Mouse (Mus musculus) layer of hippocampus, adult 8-10 months (tissue): ENCODE results near the gene Vangl2. TPM values are rescaled to one million over a fixed set of nuclear protein-coding genes. Genes with fewer than 3 reads are reported as not detected.

Experiments used
- DNase-seq, 2 experiments: peaks; one replicate each; pipeline ENCODE4 v3.0.0; 2022; ENCODE audit warnings: low spot score in 2 of 2
- total RNA-seq, 4 experiments: library from RNA; stranded (reverse); gene quantifications; 2 replicates each; pipeline ENCODE4 v1.2.4; 2022

Vangl2 gene
- total RNA-seq: 10 to 100 TPM; 11.1 to 16.9 (median 14.8) TPM

DNA sequence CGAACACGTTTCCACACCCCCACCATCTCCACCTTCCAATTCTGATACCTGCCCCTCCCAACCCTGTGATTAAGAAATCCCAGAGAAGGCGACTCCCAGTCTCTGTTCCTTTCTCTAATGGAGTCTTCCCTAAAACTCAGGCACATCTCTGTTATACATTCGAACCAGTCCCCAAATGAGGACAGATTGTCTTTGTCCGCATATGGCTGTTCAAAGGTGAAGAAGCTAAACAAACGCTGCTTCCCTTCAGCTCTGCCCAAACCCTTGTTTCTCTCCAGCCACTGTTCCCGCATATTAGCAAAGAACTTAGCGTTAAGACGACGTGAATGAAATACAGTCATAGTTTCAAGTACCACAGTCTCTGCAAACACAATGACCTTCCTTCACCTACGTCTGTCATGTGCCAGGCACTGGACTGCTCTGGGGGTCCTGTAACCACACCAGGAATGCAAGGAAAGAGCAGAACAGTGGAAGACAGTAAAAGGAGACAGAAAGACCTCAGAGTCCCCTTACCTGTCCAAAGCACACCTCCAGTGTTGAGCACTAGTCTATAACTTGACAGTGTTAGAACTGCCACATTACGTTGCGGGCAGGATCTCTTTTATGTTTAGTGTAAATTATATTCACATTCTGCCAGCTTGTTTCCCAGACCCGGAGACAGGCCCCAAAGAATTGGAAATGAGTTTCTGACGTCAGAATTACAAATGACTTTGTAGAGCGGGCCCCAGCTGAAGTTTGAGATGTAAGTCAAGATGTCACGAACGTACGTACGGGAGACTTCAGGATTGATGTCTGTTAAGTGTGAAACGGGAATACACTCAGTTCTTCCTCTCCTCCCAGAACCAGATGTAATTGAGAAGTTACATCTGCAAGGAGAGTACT lies at the start of gene Vangl2:
Gene Vangl2, minus strand, starts transcription at position 51 of the 882 bp plus-strand sequence.
- DNase-seq: no peak

DNA sequence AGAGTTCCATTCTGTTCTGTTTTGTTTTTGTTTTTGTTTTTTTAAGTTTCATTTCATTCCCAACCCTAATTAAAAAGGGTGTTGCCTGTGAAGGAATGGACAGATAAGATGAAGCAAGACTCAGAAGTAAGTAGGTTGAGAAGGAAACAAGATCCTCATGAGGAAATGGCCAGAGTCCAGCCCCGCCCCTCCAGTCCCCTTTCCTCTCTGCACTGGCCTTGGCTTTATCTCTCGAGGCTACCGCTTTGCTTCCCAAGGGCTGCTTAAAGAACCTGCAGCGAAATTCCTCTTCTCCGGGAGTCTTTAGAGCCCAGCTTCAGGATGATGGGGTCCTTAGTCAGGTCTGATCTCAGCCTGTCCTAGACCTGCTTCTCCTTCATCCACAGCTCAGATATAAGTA lies 49.7 kb upstream of the Vangl2 start:
- no peak for DNase-seq

DNA sequence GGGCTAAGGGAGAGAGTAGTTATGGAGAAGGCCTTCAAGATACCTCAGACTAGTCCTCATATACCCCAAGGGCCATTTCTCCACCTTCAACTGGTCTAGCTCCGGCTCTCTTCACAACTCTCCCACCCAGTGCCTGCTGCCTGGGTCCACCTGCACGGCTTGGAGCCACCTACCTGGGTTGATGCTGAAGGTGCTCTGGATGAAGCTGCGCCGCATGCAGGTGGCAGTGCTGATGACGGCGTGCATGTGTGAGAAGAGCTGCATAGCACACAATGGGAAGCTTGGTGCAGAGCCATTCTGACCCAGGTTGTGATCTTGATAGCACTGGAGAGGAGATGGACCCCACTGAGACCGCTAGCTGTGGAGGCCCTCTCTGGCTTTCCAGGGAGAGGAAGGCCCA lies 44.4 kb upstream of the Vangl2 start:
- DNase-seq: no peak

DNA sequence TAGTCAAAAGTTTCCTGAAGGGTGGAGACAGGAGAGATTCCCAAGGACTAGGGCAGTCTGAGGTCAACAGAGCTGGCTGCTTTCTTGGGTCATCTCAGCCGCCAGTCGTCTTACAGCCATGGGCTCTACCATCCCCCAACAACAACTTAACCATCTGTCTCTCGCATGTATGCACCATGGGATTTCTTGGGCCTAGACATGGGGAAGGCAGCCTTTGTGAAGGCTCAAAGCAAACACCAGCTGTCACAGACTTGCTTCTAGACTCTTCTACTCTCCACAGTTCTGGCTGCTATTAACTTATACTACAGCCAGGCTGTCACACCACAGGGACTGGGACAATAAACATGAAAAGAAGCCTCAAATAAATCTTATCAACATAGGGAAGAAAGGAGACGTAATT lies 43.3 kb upstream of the Vangl2 start:
- no peak for DNase-seq

DNA sequence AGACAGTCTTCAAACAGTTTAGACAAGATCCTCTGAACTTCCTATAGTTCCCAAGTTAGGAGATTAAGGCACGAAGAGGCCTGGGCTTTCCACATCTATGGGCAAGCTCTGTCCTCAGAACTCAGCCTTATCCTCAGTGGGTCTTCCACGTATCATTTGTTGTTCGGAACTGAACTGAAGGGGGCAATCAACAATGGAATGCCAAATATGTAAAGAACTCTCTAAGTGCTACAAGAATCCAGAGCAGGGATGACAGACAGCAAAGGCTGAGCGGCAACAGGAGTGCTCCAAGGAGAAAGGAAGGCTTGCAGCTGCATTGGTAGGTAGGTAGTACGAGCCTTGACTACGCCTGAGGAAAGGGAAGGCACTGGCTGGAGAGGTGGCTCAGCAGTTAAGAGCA lies 42.0 kb upstream of the Vangl2 start:
- no peak for DNase-seq

DNA sequence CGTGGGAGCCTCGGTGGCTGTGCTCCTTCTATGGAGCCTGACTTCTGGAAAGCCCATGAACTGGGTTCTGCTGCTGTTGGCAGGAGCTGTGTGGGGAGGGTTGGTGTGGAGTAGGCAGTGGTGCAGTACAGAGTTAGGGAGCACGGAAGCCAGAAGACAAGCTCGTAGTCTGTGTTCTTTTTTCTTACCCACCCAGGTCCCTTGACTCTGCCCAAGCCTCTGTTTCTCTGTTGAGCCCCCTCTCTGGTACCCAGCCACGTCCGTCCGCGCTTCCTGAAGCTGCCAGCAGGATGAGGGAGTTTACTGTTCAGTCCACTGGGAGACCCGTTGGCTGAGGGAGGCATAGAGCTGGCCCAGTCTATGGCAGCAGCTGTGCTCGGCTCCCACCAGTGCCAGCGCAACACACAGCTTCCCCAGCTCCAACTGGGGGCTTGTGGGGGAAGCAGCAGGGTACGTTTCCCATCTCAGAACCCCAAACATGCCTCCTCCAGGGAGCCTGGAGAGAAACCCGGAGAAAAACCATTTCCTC lies 36.4 kb upstream of the Vangl2 start:
- DNase-seq: peak in 1 of 2 experiments; percentile 21

DNA sequence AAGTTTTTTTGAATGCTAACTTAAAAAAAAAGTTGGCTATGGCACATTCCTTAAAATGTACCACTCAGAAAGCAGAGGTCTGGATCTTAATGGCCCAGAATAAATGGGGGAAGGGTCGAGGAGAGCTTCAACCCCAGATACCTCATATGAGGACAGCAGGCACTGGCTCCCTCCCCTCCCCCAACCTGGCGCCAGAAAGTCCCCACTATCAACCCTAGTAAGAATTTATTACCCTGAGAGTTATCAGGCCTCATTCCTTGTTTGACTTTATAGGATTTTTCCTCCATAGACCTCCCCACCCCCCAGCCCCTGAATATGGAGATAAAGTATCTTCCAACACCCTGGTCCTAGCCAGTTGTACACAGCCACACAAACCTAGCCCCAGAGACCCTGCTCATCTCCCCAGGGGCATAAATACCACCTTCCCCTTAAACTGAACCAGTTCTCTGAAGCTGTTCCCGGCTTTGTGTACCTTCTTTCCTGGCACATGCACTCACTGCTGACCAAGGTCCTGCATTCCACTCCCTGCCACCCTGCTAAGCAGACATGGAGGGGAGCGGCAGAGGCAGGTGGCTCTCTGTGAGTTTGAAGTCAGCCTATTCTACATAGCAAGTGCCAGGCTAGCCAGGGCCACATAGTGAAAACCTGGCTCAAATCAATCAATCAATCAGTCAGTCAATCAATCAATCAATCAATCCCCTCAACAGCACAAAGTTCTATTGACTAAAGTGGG lies 35.2 kb upstream of the Vangl2 start:
- no peak for DNase-seq

DNA sequence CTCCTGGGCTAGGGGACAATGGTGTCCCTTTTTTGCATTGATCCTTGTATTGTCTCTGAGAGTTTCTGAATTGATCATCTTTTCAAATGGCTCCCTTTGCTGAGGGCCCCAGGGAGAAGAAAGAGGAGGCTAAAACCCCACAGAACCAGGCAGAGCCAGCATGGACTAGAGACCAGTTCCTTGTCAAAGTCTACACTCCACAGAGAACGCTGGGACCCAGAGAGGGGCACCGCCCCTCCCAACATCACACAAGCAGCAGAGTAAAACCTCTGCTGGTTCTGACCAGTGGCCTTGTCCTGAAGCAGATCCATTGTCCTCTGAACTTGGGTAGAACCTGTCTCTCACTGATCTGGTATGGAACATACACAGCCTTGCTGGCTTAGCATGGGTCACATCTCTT lies 33.9 kb upstream of the Vangl2 start:
- DNase-seq: no peak

DNA sequence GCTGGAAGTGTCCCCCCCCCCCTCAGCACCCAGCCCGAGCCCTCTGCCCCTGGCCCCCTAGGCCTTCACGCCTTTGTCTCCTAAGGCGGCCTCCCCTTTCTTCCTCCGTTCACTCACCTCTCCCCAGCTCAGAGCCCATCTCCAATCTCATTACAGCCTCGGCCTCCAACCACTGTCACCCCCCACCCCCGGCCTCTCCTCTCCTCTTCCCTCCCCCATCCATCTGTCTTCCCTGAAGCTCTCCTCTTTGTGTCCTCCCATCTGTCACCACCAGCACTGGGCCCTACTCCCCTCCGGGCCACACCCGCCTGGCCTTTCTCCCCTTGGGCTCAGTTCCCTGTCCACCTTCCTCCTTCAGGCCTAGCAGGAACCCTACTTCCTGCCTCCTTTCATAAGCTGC lies 33.0 kb upstream of the Vangl2 start:
- DNase-seq: no peak

DNA sequence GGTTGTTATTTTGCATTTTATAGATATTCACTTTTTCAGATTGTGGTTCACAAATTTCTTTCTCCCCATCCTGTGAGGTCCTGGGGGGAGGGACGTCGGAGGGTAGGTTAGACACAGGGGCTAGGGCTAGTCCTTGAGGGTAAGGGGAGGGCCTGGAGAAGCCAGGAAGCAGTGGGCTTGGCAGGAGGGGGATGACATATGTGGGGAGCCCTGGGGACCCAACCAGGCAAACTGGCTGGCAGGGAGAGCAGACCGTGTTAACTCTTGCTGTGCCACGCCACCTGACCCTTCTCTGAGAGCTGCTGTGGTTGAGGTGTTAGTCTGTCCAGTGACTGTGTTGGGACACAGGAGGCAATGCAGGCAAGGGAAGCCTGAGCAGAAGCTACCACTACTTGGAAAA lies 32.4 kb upstream of the Vangl2 start:
- no peak for DNase-seq

DNA sequence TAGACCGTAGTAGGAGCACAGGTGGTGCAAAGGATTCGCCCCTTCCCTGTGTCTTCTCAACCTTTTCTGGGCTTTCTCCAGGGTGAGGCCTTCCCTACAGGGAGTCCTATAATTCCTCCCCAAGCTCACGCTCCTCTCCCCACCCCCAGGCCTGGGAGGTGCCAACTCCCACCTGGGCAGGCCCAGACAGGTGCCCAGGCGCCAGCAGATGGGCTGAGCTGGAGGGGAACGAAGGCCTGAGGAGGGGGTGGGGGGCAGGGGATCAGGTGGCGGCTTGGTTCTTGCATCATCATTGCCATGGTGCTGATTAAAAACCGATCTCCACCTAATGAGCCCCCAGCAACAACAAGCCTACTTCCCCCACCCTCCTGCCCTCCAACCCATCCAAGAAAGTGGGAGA lies 30.6 kb upstream of the Vangl2 start:
- DNase-seq: no peak

DNA sequence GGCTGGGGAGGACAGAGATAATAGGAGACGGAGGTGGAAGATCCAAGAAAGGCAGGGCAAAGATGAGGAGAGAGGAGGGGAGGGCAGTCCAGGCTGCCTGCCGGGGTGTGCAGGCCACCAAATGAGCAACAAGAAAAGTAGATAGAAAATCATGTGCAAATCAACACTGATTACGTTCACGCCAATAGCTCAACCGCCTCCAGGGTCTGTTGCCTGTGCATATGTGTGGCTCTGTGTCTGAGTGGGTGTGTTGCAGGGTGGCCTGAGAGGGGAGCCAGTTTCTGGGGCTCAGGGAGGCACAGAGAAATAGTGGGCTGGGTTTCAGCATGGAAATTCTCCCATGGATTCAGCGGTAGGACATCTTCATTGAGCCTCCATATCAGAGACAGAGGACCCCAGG lies 30.1 kb upstream of the Vangl2 start:
- no peak for DNase-seq

DNA sequence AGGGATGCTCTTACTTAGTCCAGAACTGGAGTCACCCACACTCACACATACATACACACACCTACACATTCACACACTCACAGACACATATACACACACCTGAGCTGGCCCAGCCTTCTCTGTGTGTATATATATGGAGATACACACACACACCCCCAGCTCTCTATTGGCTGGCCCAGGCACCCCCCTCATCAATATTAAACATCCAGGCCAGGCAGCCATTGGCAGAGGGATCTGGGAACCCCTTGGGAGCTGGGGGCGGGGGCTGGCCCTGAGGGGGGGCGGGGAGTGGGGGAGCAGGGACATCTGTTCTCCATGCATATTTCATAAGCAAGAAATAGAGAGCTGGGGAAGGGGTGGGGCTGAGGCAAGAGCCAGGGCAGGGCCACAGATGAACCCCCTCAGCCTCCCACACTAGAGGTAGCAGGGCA lies 29.3 kb upstream of the Vangl2 start, which contains the start of gene Nhlh1:
Gene Nhlh1, minus strand, starts transcription at position 83 of the 431 bp plus-strand sequence.
- no peak for DNase-seq

DNA sequence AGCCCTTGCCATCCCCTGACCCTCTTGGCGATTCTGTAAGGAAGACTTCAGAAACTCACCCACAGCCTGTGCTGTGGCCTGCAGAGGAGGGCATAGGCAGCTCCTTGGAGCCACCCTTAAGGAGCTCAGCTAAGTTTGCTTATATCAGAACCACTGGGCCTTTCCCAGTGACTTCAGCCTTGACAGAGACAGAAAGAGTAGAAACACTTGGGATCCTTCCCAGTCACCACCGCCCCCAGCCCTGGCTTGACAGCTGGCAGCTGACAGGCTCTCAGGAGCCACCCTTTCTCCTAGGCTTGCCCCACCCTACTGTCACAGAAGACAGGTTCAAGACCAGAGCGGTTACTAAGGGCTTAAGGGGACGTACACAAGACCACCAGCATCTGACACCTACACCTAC lies 28.0 kb upstream of the Vangl2 start:
- DNase-seq: no peak

DNA sequence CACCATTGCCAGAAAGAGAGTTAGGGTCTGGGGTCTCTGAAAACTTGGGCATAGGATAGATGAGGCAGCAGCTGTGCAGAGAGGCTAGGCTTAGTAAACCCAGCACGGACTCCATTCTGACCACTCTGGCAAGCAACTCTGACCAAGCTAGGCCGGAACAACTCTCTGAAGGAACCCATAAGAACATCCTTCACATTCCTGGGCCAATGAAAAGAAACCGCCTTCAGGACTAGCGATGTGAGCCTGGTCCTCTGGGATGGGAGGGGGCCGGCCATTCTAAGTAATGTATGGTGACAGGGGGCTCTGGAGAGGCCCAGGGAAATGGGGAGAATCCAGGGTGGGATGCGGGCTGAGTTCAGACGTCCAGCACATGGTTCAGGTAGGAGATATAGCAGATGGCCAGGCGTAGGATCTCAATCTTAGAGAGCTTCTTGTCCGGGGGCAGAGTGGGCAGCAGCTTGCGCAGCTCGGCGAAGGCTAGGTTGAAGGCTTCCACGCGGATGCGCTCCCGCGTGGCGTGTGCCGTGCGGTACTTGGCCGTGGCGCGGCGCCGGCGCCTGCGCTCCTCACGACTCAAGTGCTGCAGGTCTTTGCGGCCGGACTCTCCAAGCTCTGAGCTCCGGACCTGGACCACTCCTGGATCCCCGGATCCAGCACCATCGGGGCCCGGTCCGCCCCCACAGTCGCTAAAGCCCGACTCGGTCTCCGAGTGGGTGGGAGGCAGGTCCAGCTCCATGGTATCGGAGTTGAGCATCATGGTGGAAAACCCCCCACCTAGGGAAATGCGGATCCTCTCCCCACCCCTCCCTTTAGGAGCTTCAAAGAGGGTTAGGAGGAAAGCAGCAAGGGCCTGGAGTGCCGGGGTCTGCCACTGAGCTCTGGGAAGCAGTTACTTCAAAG lies 25.5 kb upstream of the Vangl2 start:
- no peak for DNase-seq

DNA sequence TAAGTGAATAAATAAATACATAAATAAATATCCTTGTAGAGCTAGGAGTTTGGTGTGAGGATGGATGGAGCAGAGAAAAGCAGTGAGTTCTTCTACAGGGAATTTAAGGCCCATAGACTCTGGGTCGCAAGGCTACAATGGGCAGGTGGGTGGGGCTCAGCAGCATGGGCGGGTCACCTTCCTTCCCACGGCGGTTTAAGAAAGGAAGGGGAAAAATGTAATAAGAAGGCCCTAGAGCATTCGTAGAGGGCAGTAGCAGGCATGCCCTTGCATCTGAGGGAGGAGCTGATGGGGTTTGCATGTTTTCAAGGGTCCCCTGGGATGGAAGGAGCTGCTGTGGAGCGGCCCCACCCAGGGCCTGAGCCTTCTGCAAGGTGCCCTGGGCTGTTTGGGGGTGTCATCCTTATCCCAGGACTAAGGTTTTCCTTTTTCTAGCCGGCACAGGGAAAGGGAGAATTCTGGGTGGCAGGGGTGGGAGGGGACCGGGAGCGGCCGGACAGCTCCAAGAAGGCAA lies 24.6 kb upstream of the Vangl2 start:
- no peak for DNase-seq

DNA sequence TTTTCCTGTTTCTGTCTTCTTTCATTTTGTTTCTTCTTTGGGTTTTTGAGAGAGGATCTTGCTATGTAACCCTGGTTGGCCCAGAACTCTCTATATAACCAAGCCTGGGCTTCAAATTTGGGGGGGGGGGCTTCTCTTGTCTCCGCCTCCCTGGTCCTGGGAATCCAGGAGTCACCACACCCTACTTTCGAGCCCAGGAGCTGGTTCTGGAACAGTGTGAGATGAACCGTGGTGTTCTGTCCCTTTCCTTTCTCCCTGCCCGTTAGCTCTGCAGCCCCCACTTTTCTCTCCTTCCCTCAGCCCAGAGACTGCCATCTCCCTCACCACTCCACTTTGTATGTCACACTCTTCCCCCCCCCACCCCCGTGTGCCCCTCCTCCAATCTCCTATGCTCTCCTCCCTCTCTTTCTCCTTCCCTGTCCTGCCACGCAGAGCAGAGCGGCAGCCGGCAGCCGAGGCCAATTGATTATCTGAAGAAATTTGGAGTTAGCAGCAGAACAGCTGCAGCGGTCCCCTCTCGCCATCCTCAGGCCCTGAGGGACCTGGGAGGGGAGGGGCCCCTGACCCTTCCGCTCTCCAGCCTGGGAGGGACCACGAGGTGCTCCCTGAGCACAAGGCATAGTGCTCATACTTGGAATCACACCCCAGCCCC lies 21.0 kb upstream of the Vangl2 start:
- no peak for DNase-seq

DNA sequence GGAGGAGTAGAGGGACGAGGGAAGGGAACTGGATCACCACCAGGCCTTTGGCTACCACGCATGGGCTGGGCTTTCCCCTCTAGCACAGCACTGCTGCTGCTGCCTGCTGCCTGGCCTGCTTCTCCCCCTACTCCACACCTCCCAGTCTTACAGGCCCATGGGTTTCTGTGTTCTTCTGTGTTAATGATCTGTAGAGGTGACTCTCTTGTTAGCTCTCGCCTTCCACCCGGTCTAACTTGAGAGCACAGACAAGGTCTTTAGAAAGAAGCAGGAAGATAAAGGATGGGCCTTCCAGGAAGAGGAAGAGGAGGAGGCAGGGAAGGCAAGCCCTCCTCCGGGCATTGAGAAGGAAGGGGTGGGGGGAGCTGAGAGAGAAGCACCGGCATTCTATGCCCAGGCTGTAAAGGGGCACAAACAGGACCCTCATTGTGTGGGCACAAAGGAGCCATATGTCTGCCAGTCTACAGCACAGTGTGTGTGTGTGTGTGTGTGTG lies 20.0 kb upstream of the Vangl2 start:
- no peak for DNase-seq

DNA sequence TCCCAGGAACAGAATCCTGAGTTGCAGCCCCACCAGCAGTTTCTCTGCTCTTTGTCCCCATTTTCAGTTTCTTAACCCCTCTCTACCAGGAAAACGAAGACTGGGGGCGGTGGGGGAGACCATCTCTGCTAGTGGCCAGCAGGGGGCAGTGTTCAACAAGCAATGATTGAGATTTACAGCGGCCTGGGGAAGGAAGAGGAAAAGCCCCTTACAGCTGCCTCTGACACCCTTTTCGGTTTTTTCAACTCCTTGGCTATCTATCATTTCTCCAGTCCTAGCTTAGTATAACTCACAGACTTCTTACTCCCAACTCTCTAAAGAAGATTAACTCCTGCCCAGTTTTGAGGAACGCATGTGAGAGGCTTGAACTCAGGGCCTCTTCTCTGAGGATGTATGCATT lies 18.7 kb upstream of the Vangl2 start:
- DNase-seq: peak in 1 of 2 experiments; percentile 63

DNA sequence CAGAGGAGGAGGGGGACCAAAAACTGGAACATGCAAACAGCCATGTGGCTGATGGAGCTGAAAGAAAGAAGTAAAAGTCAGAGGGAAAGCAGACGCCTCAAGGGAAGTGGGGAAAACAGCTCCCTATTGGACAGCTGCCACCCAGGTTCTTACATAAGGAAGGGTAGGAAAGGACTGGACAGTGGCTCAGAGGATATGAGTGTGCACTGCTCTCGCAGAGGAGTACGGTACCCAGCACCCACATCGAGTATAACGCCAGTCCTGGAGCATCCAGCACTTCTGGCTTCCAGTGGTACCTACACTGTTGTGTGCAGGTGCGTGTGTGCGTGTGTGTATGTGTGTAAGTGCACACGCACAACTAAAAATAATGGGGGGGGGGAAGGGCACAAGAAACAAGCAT lies 18.2 kb upstream of the Vangl2 start:
- no peak for DNase-seq
